Mouse (Mus musculus) gastrocnemius, postnatal 4 days (tissue): ENCODE measurements around the gene Tex22. TPM values are rescaled to one million over a fixed set of nuclear protein-coding genes. Genes with fewer than 3 reads are reported as not detected.

Experiments used
- DNase-seq, 2 experiments: peaks; one replicate each; pipeline ENCODE4 v3.0.0; 2021 to 2022; ENCODE audit warnings: low spot score in 2 of 2, mixed read lengths in 2 of 2
- total RNA-seq, 2 experiments: library from RNA; stranded (reverse); gene quantifications; 2 replicates each; pipeline ENCODE4 v1.2.3; 2021

The Tex22 gene
- total RNA-seq, 2 experiments from 2014 or later = 0.65 to 1.0 TPM

DNA sequence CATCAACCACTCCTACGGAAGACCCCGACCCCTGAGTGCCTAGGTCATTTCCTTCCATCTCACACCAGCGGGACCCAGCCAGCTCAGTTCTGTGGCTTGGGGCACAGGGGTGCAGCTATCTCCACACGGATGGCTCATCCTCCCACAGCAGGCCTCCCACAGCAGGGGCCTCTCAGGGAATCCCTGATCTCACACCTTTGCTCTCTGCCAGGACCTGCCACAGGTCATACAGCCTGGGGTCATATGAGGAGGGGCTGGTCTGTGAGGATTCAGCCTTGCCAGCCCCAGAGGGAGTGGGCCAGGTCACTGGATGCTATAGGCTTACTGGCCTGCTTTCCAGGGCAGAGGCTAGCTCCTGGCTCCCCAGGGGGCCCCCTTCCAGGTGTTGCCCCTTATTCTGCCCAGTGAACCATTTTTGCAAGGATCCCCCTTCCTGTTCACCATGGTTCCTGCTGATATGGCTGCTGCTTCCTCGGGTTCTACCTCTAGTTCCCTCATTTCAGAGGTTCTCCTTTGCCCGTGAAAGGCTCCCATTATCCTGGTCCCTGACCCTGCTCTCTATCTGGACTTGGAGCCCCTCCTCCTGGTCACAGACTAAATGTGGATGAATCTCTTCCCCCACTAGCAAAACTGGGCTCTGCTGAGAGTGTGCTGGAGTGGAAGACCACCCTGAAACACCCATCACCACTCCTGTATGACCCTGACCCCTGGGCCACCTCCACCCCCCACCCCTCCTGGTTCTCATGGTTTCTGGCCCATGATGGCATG is 25.4 kb downstream of the Tex22 start:
- no peak for DNase-seq

DNA sequence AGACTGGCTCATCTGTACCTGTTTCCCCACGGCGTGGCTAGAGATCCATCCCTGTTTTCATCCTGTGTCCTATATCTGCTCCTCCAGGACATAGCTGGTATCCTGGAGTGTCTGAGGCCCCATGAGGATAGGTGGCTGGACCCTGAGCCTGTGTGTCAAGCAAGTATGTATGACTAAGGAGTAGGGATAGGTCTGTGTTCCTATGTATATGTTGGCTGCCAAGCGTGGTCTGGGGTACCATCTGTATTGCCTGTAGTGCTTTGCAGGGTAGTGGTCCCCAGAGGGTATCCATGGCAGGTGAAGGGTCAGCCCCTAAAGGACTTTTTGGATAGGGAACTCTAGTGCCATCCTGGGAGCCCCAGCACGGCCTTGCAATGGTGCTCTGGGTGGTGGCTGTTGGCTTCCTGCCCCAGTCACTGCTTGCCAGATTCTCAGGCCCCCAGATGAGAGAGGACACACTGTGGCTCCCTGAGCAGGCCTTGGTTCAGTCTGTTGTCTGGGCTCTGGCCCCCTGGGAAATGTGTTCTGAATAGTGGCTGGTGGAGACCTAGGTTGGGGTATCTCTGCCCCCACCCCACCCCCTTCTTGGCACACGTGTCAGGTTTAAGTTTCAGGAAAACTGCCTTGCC is 26.3 kb downstream of the Tex22 start:
- peak in 1 of 2 experiments; percentile 49 for DNase-seq

- DNase-seq = no peak
Measured at GRCm38 (mm10) chr12:113101251-113101960, 27.1 kb downstream of the Tex22 start.

- DNase-seq = peak in 1 of 2 experiments; percentile 60
Measured at GRCm38 (mm10) chr12:113102461-113102860, 28.2 kb downstream of the Tex22 start.

DNA sequence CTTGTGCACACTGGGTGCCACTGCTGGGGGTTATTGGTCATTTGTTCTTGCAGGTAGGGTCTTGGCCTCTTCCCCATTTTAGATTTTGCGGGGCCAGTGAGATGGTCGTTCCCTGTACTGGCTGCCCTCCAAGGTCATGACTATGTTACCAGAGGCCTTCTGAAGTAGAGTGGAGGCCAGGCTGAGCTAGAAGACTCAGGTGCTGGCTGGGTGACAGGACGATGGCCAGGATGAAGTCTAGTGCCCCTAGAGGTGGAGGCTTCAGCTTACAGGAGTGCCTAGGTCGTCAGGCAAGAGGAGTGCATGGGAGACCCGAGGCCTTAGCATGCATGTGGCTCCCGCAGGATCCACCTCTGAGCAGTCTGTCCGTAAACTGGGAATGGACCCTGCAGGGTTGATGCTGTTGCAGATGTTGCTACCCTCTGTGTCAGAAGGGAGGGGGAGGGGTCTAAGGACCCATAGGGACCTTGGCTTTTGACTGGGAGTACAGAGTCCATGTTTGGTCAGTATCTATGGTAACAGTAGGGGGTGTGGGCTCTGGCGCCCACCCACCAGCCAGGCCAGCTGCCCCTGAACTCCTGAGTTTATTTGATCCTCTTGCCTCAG is 29.6 kb downstream of the Tex22 start:
- DNase-seq = no peak

DNA sequence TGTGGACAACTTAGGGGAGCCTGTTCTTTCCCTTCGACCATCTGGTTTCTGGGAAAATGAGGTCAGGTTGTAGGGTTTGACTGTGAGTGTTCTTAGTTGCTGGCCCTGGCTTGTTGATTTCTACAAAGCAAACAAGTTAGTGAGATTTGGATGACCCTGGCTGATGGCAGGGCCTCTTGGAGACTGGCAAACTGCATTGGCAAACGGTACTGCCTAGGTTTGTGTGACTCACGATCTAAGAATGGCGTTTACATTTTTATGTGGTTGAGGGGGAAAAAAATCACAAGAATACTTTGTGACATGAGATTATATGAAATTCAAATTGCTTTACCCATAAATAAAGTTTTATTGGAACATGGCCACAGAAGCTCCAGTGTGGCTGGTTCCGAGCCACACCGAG is 32.1 kb downstream of the Tex22 start:
- DNase-seq = no peak

- DNase-seq = no peak
Measured at GRCm38 (mm10) chr12:113107431-113108124, 33.3 kb downstream of the Tex22 start.

- no peak for DNase-seq
Measured at GRCm38 (mm10) chr12:113108528-113109283, 34.4 kb downstream of the Tex22 start.

DNA sequence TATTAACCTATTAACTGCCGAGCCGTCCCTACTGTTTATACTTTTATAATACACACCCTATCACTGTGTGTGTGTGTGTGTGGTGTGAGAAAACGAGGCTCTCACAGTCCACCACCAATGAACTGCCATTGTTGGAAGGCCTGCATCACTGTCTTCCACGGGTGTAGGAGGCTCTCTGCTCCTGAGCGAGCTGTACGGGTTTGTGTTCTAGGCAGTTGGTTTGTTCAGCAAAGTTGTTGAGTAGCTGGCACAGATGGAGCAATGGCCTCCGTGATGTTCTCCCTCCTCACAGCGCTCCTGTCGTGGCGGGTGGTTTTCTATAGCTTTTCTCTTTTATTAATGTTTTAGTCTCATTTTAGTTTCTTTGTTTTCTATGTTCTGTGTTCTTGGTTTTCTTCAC is 35.5 kb downstream of the Tex22 start:
- no peak for DNase-seq

GRCm38 (mm10) chr12:113114141-113114540 is 39.8 kb downstream of the Tex22 start:
- no peak for DNase-seq

GRCm38 (mm10) chr12:113114856-113115538 is 40.7 kb downstream of the Tex22 start:
- no peak for DNase-seq

GRCm38 (mm10) chr12:113119516-113120410 is 45.5 kb downstream of the Tex22 start:
- peak; percentile 67 to 81 for DNase-seq

DNA sequence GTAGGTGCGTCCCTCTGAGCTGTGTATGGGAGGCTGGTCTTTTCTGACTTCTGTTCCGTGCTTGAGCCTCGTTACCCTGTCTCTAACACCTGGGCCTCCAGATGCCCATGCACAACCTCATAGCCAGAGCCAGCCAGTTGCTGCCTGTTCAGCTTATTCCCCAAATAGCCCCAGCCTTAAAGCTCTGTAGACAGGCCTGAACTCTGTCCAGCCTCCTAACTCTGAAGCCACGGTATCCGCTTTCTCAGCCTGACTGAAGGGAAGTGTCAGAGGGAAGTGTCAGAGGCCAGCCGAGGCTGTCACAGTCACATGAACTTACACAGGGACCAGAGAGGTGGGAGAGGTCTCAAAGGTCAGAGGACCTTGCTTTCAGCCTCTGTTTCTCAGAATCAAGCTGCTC is 50.4 kb downstream of the Tex22 start:
- no peak for DNase-seq

DNA sequence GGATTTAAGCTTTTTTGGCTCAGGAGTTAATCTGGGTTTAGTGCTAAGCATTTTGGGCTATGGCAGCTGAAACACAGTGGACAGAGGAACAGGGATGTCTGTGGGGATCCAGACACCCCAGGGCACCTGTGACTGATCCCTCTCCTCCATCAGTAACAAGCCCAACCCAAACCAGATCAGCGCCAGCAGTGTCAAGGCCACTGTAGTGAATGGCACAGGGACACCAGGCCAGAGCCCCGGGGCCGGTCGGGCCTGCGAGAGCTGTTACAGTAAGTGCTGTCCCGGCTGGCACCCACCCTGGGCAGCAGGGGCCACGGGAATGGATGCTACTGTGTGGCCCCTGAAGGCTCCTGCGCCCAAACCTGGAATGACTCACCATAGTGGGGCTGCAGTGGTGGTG is 56.4 kb downstream of the Tex22 start:
- DNase-seq = no peak

GRCm38 (mm10) chr12:113131601-113132000 is 57.3 kb downstream of the Tex22 start:
- DNase-seq = no peak

- peak in 1 of 2 experiments; percentile 67 for DNase-seq
Measured at GRCm38 (mm10) chr12:113132567-113132966, 58.3 kb downstream of the Tex22 start.

GRCm38 (mm10) chr12:113133260-113133659 is 59.0 kb downstream of the Tex22 start:
- no peak for DNase-seq

DNA sequence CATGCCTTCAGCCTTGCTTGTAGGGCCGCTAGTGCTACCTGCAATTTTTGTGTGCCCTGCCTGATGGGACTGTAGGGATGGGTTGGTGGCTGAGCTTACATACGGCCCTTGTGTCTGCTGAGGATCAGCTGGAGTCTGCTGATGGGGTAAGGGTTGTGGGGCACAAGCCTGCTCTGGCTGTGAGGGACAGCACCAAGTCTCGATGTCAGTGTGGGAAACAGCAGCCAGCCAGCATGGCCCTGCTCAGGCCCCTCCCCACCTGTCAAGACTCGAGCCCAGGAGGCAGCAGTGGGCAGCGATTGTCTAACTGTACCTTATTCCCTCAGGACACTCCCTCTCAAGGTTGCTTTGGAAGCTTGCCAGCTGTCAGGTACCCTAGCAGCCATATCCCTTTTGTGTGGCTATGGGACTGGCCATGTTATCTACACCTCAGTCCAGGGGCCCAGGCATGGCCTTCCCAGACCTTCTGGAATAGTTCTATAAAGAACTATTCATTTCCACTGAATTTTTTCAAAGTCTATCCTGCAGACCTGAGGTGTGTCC is 59.6 kb downstream of the Tex22 start:
- no peak for DNase-seq
